Mouse (Mus musculus) myocyte (in vitro differentiated cells): ENCODE measurements around the gene Podnl1.

ENCODE experiments used
- CEBPB ChIP-seq: IDR thresholded peaks from 2 replicates; pipeline ENCODE4 v1.6.1; 2011; ENCODE audit warnings: mild to moderate bottlenecking, moderate library complexity; ENCODE audit not compliant: poor library complexity, insufficient read depth, severe bottlenecking
- MAX ChIP-seq: IDR thresholded peaks from one replicate; pipeline ENCODE4 v1.6.1; 2011; ENCODE audit warnings: low read depth, mild to moderate bottlenecking, control low read depth
- POLR2A ChIP-seq: IDR thresholded peaks from one replicate; pipeline ENCODE4 v1.6.1; 2011; ENCODE audit warnings: low read depth, mild to moderate bottlenecking, control low read depth, moderate library complexity; ENCODE audit not compliant: insufficient read length

DNA sequence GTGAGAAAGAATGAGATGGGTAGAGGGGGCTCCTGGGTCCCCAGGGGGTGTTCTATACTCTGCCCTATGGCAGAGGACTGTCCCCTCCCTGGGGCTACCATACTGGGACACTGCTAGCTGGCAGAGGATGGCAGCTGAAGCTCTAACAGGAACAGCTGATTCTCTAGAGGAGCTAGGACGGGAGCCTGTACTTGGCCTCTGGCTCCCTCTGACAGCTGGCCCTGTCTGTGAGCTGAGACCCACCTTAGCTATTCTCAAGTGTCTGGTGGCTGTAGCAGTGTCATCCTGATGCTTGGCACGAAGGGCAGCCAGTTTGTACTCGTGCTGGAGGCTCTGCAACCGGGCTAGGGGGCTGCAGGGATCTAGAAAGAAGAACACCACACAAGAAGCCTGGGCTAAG is 15.0 kb downstream of the Podnl1 start:
- TF ChIP-seq POLR2A, result no peak
- TF ChIP-seq MAX, result no peak
- TF ChIP-seq CEBPB, result no peak
